ENCODE assay signal across 8 mouse cellular contexts in the genomic region with DNA sequence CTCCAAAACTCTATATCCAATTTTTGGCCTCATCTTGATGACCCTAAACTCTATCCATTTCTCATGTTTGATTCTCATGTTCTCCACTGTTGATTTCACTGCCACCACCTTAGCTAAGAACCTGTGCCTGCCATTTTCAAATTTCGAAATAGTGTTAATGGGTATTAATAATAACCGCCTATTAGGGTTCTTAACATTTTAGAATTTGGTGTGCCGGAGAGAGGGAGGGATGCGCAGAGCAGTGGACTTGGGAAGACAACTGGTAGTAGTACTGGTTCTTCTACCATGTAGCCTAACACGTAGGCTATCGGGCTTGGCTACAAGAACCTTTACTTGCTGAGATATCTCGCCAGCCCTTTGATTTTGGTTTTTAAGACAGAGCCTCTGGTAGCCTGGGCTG. TPM values are rescaled to one million over a fixed set of nuclear protein-coding genes. Genes with fewer than 3 reads are reported as not detected.
DNase-seq lines count a peak whose midpoint lies in the region; ATAC-seq and TF ChIP-seq lines count a peak whose summit lies in the region.

No protein-coding gene starts in this region.

- no peak for ATAC-seq in embryonic facial prominence, embryonic 13.5 days (ENCODE audit: insufficient number of reproducible peaks, insufficient read depth, low FRiP score, low TSS enrichment, low read depth)
- no peak for ATAC-seq in intestine, embryonic 15.5 days
- ATAC-seq in neural tube, embryonic 12.5 days (ENCODE audit: low FRiP score, low read depth), result no peak

- peak overlapping the region; percentile 67 for H3K4me3 ChIP-seq in layer of hippocampus, adult 2 months
- peak overlapping the region; percentile 66 for H3K4me3 ChIP-seq in embryonic facial prominence, embryonic 13.5 days
- H3K4me3 ChIP-seq in intestine, embryonic 15.5 days (replicated peaks), result peak overlapping the region; percentile 75
- no peak overlapping the region; the same call in 1 of the 2 replicates for H3K4me3 ChIP-seq in neural tube, embryonic 12.5 days

- no peak for DNase-seq in layer of hippocampus, adult 2 months (ENCODE audit: low spot score in 2 of 2)
- DNase-seq in layer of hippocampus, postnatal 25 days (ENCODE audit: extremely low spot score in 1 of 2, low spot score in 1 of 2), result no peak
- no peak for DNase-seq in adrenal gland, adult 2 months
- no peak for DNase-seq in urinary bladder, postnatal 36 days (ENCODE audit: low spot score in 2 of 2)
- no peak for DNase-seq in left cerebral cortex, adult 18-20 months (ENCODE audit: low spot score in 2 of 2)

- H3K27ac ChIP-seq in layer of hippocampus, adult 2 months, result peak overlapping the region; percentile 94
- peak overlapping the region; percentile 95 for H3K27ac ChIP-seq in embryonic facial prominence, embryonic 13.5 days
- no peak overlapping the region for H3K27ac ChIP-seq in intestine, embryonic 15.5 days
- H3K27ac ChIP-seq in neural tube, embryonic 12.5 days, result peak overlapping the region; percentile 96; the same call in 1 of the 2 replicates

- TF ChIP-seq CTCF in layer of hippocampus, adult 2 months (conservative IDR thresholded peaks at IDR 0.05), result no peak

- peaks cover 23% of the 10 kb centered on the region for H3K4me1 ChIP-seq in embryonic facial prominence, embryonic 13.5 days
- H3K4me1 ChIP-seq in intestine, embryonic 15.5 days (replicated peaks), result peaks cover 14% of the 10 kb centered on the region
- peaks cover 13% of the 10 kb centered on the region for H3K4me1 ChIP-seq in neural tube, embryonic 12.5 days

- peaks cover 28% of the 10 kb centered on the region for H3K36me3 ChIP-seq in embryonic facial prominence, embryonic 13.5 days
- H3K36me3 ChIP-seq in intestine, embryonic 15.5 days, result peaks cover 10% of the 10 kb centered on the region; the same call in 1 of the 2 replicates
- H3K36me3 ChIP-seq in neural tube, embryonic 12.5 days, result peaks cover 21% of the 10 kb centered on the region

- H3K9me3 ChIP-seq in embryonic facial prominence, embryonic 13.5 days, result no peaks in the 10 kb centered on the region
- no peaks in the 10 kb centered on the region for H3K9me3 ChIP-seq in intestine, embryonic 15.5 days
- H3K9me3 ChIP-seq in neural tube, embryonic 12.5 days, result no peaks in the 10 kb centered on the region

- peak overlapping the region; percentile 68 for H3K4me2 ChIP-seq in embryonic facial prominence, embryonic 13.5 days
- H3K4me2 ChIP-seq in intestine, embryonic 15.5 days (replicated peaks), result peak overlapping the region; percentile 83
- H3K4me2 ChIP-seq in neural tube, embryonic 12.5 days (replicated peaks), result peak overlapping the region; percentile 66

- 82% methylated on average over 7 of the region's 7 CpGs for WGBS in embryonic facial prominence, embryonic 13.5 days
- 83% methylated on average over 7 of the region's 7 CpGs for WGBS in intestine, embryonic 15.5 days
- WGBS in neural tube, embryonic 12.5 days, result 84% methylated on average over 7 of the region's 7 CpGs

- peak overlapping the region; percentile 81 for H3K9ac ChIP-seq in embryonic facial prominence, embryonic 13.5 days
- peak overlapping the region; percentile 63 for H3K9ac ChIP-seq in intestine, embryonic 15.5 days
- H3K9ac ChIP-seq in neural tube, embryonic 12.5 days, result peak overlapping the region; percentile 78

- H3K27me3 ChIP-seq in embryonic facial prominence, embryonic 13.5 days, result no peaks in the 10 kb centered on the region
- no peaks in the 10 kb centered on the region for H3K27me3 ChIP-seq in intestine, embryonic 15.5 days (replicated peaks)
- no peaks in the 10 kb centered on the region for H3K27me3 ChIP-seq in neural tube, embryonic 12.5 days (replicated peaks)

RNA-seq across cellular contexts. Expression of gene Tmem39b, which starts 0.6 kb away (rescaled TPM):
- total RNA-seq in layer of hippocampus, adult 2 months (2021), result 10 to 100 TPM; 14.6 TPM
- 10 to 100 TPM; 12.5 to 18.6 TPM for total RNA-seq in layer of hippocampus, postnatal 25 days (2021)
- polyA plus RNA-seq in embryonic facial prominence, embryonic 13.5 days (2015; fragmentation: Nextera tagmentation; extraction: Ambion mirVana), result 14.8 and 18.5 TPM in 2 replicates
- 9.3 and 9.4 TPM in 2 replicates for polyA plus RNA-seq in intestine, embryonic 15.5 days (2015; fragmentation: Nextera tagmentation; extraction: Ambion mirVana)
- 16.0 and 16.8 TPM in 2 replicates for polyA plus RNA-seq in neural tube, embryonic 12.5 days (2016; fragmentation: Nextera tagmentation; extraction: Ambion mirVana)
- total RNA-seq in adrenal gland, adult 2 months (2021), result 10 to 100 TPM; 10.3 to 15.1 TPM
- polyA plus RNA-seq in adrenal gland, adult 2 months (2012; rRNA removed), result 26.5 and 28.8 TPM in 2 replicates
- total RNA-seq in left cerebral cortex, adult 18-20 months (2021), result 10 to 100 TPM; 14.5 to 14.9 TPM

RNA-seq across cellular contexts. Expression of gene Kpna6, which starts 24.6 kb away (rescaled TPM):
- total RNA-seq in layer of hippocampus, adult 2 months (2021), result 10 to 100 TPM; 88.7 to 97.9 TPM
- total RNA-seq in layer of hippocampus, postnatal 25 days (2021), result 10 to 100 TPM; 91.5 to 96.8 TPM
- polyA plus RNA-seq in embryonic facial prominence, embryonic 13.5 days (2015; fragmentation: Nextera tagmentation; extraction: Ambion mirVana), result 16.1 and 19.1 TPM in 2 replicates
- 14.1 and 14.2 TPM in 2 replicates for polyA plus RNA-seq in intestine, embryonic 15.5 days (2015; fragmentation: Nextera tagmentation; extraction: Ambion mirVana)
- 16.3 and 16.6 TPM in 2 replicates for polyA plus RNA-seq in neural tube, embryonic 12.5 days (2016; fragmentation: Nextera tagmentation; extraction: Ambion mirVana)
- 10 to 100 TPM; 82.7 to 93.8 TPM for total RNA-seq in adrenal gland, adult 2 months (2021)
- 23.7 and 31.1 TPM in 2 replicates for polyA plus RNA-seq in adrenal gland, adult 2 months (2012; rRNA removed)
- total RNA-seq in left cerebral cortex, adult 18-20 months (2021), result 10 to 100 TPM; 91.4 to 93.4 TPM

RNA-seq across cellular contexts. Expression of gene Khdrbs1, which starts 44.9 kb away (rescaled TPM):
- total RNA-seq in layer of hippocampus, adult 2 months (2021), result 10 to 100 TPM; 87.4 to 92.5 TPM
- total RNA-seq in layer of hippocampus, postnatal 25 days (2021), result 10 to 100 TPM; 90.0 to 91.4 TPM
- 143 and 152 TPM in 2 replicates for polyA plus RNA-seq in embryonic facial prominence, embryonic 13.5 days (2015; fragmentation: Nextera tagmentation; extraction: Ambion mirVana)
- 83.6 and 95.9 TPM in 2 replicates for polyA plus RNA-seq in intestine, embryonic 15.5 days (2015; fragmentation: Nextera tagmentation; extraction: Ambion mirVana)
- 211 and 212 TPM in 2 replicates for polyA plus RNA-seq in neural tube, embryonic 12.5 days (2016; fragmentation: Nextera tagmentation; extraction: Ambion mirVana)
- 10 to 100 TPM; 65.0 to 66.3 TPM for total RNA-seq in adrenal gland, adult 2 months (2021)
- polyA plus RNA-seq in adrenal gland, adult 2 months (2012; rRNA removed), result 114 and 124 TPM in 2 replicates
- 10 to 100 TPM; 92.3 to 98.4 TPM for total RNA-seq in left cerebral cortex, adult 18-20 months (2021)

RNA-seq across cellular contexts. Expression of gene Txlna, which starts 56.3 kb away (rescaled TPM):
- 10 to 100 TPM; 49.7 to 51.3 TPM for total RNA-seq in layer of hippocampus, adult 2 months (2021)
- total RNA-seq in layer of hippocampus, postnatal 25 days (2021), result 10 to 100 TPM; 44.0 to 44.1 TPM
- 90.7 and 92.9 TPM in 2 replicates for polyA plus RNA-seq in embryonic facial prominence, embryonic 13.5 days (2015; fragmentation: Nextera tagmentation; extraction: Ambion mirVana)
- 57.4 and 60.8 TPM in 2 replicates for polyA plus RNA-seq in intestine, embryonic 15.5 days (2015; fragmentation: Nextera tagmentation; extraction: Ambion mirVana)
- polyA plus RNA-seq in neural tube, embryonic 12.5 days (2016; fragmentation: Nextera tagmentation; extraction: Ambion mirVana), result 77.6 and 83.5 TPM in 2 replicates
- 10 to 100 TPM; 56.0 to 66.6 TPM for total RNA-seq in adrenal gland, adult 2 months (2021)
- polyA plus RNA-seq in adrenal gland, adult 2 months (2012; rRNA removed), result 25.2 and 28.9 TPM in 2 replicates
- 10 to 100 TPM; 41.2 to 42.4 TPM for total RNA-seq in left cerebral cortex, adult 18-20 months (2021)
